Mouse (Mus musculus) CD4-positive, CD25-positive, alpha-beta regulatory T cell, adult 2 months (primary cell): Measurements from ENCODE around the gene Prss50.
A peak's percentile ranks its signal among the peaks of the same experiment; 100 is the strongest.
"Not testable (repeated sequence)": the region's sequence is repeated elsewhere in the genome, so short reads cannot be mapped to it uniquely, and the experiment has no call there.

Source experiments
- DNase-seq: peaks from one replicate; pipeline ENCODE4 v3.0.0-alpha.2; 2012; ENCODE audit warnings: low read depth, low spot score

The Prss50 gene

GRCm38 (mm10) chr9:110857781-110858472 lies at the start of gene Prss50:
TSS of gene Prss50 (plus strand) at chr9:110857967.
- DNase-seq: peak; percentile 48

GRCm38 (mm10) chr9:110810051-110810450 lies 47.7 kb upstream of the Prss50 start:
- no peak for DNase-seq

GRCm38 (mm10) chr9:110813789-110814188 lies 44.0 kb upstream of the Prss50 start, which contains the start of gene Prss44:
TSS of gene Prss44 (plus strand) at chr9:110813994.
- no peak for DNase-seq

- DNase-seq: not testable (repeated sequence)
These were observed 37.2 kb upstream of the Prss50 start for GRCm38 (mm10) chr9:110820546-110820945.

GRCm38 (mm10) chr9:110821436-110821835 lies 36.3 kb upstream of the Prss50 start:
- no peak for DNase-seq

GRCm38 (mm10) chr9:110825426-110825825 lies 32.3 kb upstream of the Prss50 start:
- DNase-seq: no peak

GRCm38 (mm10) chr9:110825832-110826231 lies 31.9 kb upstream of the Prss50 start:
- peak; percentile 35 for DNase-seq

- no peak for DNase-seq
These were observed 31.4 kb upstream of the Prss50 start, which contains the start of gene Prss43 for GRCm38 (mm10) chr9:110826390-110826789. TSS of gene Prss43 (plus strand) at chr9:110826690.

- peak; percentile 43 for DNase-seq
These were observed 24.7 kb upstream of the Prss50 start for GRCm38 (mm10) chr9:110833021-110833420.

- DNase-seq: no peak
These were observed 23.4 kb upstream of the Prss50 start, which contains the start of gene Prss45 for GRCm38 (mm10) chr9:110834411-110834810. TSS of gene Prss45 (plus strand) at chr9:110834588.

GRCm38 (mm10) chr9:110834961-110835360 lies 22.8 kb upstream of the Prss50 start:
- no peak for DNase-seq

GRCm38 (mm10) chr9:110836112-110836511 lies 21.7 kb upstream of the Prss50 start:
- no peak for DNase-seq

- no peak for DNase-seq
These were observed 16.9 kb upstream of the Prss50 start for GRCm38 (mm10) chr9:110840905-110841304.

- DNase-seq: no peak
These were observed 16.3 kb upstream of the Prss50 start for GRCm38 (mm10) chr9:110841438-110841837.

- no peak for DNase-seq
These were observed 13.6 kb upstream of the Prss50 start, which contains the start of gene Prss46 for GRCm38 (mm10) chr9:110844206-110844605. TSS of gene Prss46 (plus strand) at chr9:110844506.

GRCm38 (mm10) chr9:110849162-110849561 lies 8.6 kb upstream of the Prss50 start:
- no peak for DNase-seq

GRCm38 (mm10) chr9:110855903-110856302 lies 1.9 kb upstream of the Prss50 start:
- no peak for DNase-seq

- no peak for DNase-seq
These were observed 847 bp upstream of the Prss50 start for GRCm38 (mm10) chr9:110856920-110857319.

GRCm38 (mm10) chr9:110858523-110858922 lies 756 bp downstream of the Prss50 start:
- DNase-seq: no peak

GRCm38 (mm10) chr9:110858967-110859596 lies 1.3 kb downstream of the Prss50 start:
- DNase-seq: no peak

GRCm38 (mm10) chr9:110871030-110871429 lies 13.3 kb downstream of the Prss50 start:
- peak; percentile 79 for DNase-seq

- peak; percentile 35 for DNase-seq
These were observed 16.2 kb downstream of the Prss50 start for GRCm38 (mm10) chr9:110873681-110874659.
